Mouse (Mus musculus) mature B cell (primary cell): Measurements from ENCODE around the gene Ufsp1.

ENCODE experiments used
- in situ Hi-C: fragments of 300-500 bp; cut with MboI; formaldehyde crosslinking; loops from 2 replicates; pipeline ENCODE4 v1.14.3; 2019

The Ufsp1 gene

DNA sequence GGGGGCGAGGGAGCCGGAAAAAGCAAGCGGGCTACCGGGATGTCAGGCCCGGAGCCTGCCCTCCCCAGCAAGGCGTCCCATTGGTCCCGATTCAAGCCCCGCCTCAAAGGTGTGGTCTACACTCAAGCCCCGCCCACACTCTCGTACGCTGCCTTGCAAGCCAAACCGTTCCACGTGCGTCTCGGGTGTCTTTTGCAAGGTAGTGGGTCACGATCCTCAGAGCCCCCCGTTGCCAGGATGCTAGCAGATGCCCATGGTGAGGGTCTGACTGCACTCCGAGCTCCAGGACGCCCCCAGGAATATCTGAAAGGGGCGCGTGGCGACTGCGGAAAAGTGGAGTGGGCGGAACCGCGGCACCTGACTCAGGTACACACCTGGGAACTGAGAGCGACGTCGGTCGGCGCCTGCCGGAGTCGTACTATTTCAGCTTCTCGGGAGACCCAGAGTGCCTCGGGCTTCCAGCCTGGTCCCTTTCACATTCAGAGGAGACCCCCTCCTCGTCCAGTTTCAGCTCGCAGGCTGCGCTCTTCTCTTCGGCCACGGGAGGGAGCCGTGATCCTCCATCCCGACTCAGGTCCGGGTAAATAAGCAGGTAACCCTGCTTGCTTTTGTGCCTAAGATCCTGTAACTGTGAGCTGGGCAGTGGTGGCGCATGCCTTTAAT is 39.2 kb downstream of the Ufsp1 start, which contains the start of gene Slc12a9:
TSS of gene Slc12a9 (minus strand) at position 86 of the 663 bp plus-strand sequence.
- in situ Hi-C loops: no loop called here

DNA sequence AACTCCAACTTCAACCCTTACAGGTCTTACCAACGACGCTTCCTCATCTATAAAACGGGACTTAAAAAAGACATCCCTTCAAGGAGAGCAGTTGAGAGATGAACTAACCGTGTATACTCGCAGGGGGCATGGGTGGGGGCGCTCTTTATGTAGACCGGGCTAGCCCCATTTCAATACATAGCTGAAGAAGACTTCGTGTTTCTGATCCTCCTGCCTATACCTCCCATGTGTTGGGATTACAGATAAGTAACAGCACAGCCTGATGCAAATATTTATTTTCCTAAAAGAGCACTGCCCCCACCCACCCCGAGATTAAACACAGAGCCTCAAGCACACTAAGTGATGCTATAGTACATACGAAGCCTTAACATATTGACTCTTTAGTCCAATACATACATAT is 39.9 kb downstream of the Ufsp1 start:
- in situ Hi-C loops: no loop called here

DNA sequence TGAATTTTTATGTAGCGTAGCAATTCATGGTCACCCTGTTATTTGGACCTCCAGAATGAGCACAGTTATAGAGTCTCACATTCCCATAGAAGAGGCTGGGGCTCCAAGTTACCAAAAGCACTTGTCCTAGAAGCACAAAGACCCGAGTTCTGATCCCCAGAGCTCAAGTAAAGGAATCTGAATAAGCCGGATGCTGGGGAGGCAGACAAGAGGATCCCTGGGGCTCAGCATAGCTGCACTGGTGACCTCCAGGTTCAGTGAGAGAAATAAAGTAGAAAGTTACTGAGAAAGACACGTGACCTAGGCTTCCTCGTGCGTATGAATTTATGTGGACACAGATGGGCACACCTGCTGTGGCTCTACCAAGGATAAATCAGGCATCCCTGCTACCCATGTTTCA is 40.6 kb downstream of the Ufsp1 start:
- in situ Hi-C loops: no loop called here

DNA sequence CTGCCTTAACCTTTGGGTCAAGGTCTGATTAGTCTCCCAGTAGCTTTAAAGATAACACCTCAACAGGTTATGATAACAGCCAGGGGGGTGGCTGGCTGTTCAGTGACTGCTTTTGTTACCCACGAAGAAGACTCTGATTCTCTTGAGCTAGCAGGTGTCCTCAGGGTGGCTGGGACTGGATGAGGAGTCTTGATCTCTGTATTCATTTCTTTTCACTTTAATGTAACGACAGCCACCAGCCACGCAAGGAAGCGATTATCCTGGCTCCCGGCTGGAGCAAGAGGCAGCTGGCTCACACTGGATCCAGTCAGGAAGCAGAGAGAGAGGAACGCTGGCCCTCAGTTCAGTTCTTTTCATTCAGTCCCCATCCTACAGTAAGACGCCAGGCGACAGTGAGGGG is 42.8 kb downstream of the Ufsp1 start:
- in situ Hi-C loops: no loop called here

DNA sequence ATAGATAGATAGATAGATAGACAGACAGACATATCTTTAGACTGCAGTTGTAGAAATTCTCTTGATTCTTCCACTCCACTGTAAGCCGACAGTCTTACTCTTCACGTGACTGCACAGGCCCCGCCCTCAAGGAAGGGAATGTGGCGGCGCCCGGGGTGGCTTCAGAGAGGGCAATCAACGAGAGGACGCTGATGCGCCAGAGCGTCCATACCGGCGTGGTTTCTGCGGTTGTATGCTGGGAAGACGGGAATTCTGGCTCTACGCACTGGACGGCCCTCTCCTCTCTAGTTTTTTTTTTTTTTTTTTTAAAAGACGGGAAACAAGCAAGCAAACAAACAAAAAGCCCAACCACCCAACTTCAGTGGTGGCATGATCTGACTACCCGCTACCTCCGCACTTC is 43.8 kb downstream of the Ufsp1 start:
- in situ Hi-C loops: no loop called here

DNA sequence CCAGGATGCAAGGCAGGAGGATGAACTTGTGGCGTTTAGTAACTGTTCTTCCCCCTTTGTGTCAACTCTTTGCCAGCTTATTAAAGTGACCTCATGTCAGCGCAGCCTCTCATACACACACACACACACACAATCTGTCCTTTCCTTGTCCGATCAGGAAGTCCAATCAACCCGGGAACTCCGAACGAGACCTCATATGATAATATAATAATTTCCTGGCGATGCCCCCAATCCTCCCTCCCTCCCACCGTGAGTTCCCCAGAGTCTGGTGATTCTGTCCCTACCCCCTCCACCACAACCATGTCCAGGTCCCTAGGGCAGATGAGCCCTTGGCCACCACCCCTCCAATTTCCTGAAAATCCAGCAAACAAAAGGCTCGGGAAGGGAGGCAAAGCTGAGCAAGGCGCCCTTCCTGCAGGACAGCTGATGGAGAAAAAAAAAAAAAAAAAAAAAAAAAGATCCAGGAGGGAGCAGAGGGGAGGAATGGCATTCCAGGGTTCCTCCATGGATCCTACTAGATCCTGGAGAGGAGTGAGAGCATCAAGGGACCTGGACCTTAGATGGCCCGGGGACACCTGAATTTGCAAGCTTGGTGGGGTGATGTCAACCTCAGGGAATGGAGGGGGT is 44.3 kb downstream of the Ufsp1 start:
- in situ Hi-C loops: no loop called here

DNA sequence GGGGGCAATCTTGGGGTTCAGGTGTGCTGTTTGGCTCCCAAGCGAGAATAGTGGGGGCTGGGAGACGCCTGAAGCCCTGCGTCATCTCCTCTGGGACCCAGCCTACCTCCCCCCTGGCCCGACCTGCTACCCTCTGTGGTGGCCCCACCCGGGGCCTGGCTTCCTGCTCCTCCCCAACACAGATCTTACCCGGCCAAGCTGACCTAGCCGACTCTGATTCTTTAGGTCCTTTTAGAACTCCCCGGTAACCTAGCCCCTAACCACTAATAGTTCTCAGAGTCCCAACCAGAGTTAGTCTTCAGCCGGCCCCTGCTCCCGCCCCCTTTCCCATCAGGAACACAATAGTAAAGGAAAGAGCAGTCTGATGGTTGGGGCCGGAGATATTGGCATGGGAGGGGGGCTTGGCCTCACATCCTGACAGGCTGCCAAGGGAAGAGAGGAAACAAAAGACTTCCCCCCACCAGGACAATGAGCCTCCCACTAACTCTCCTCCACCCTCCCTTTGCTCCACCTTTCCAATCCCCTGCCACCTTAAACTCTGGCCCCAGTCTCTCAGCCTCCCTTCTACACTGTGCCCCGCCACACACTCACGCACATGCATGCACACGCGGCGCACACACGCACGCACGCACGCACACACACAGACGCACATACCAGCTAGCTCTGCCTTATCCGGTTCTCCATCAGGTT is 45.0 kb downstream of the Ufsp1 start:
- in situ Hi-C loops: no loop called here

DNA sequence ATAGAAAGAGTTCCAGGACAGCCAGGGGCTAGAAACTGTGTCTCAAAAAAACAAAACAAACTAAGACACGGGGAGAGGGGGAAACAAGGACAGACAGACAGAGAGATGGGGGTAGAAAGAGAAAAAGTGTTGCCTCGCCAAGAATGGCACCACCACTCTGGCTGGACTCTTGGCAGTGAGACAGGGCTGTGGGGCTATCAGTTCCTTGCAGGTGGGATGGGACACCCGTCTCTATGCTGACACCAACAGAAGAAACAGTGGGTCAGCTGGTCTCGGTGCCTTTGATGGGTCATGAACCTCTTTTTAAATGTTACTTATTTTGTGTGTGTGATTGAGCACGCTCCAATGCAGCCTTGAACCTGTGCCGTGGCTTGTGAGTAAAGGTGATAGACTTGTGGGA is 45.8 kb downstream of the Ufsp1 start:
- in situ Hi-C loops: no loop called here

DNA sequence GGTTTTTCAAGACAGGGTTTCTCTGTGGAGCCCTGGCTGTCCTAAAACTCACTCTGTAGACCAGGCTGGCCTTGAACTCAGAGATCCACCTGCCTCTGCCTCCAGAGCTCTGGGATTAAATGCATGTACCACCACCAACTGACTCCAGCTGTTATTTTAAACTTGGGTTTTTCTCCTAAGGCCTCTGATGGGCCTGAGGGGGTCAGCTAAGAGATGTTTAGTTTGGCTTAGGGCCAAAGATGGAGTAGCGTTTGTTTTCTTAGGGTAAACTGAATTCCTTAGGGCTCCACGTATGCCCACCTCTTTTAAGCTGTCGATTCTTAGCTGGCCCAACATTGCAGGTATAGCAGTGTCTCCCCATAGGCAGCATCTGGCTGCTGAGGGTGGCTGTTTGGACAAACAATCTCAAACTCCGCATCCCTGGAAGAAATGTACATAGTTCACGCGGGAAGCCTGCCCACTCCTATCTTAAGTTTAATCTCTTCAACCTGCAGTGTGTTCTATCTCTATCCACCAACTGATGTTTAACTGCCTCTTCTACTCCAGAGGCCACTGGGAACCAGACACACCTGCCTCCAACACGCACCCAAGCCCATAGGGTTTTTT is 48.1 kb downstream of the Ufsp1 start:
- in situ Hi-C loops: no loop called here

DNA sequence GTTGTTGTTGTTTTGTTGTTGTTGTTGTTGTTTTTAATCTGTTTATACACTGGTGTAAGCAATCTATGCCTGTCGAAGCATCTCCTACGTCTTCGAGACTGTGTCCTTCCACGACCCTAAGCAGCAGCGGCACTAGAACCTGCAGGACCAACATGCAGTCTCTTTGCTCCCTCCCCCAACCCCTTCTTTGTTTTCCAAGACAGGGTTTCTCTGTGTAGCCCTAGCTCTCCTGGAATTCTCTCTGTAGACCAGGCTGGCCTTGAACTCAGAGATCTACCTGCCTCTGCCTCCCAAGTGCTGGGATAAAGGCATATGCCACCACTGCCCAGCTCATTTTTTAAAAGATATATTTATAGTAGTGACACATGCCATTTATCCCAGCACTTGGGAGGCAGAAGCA is 49.0 kb downstream of the Ufsp1 start:
- in situ Hi-C loops: no loop called here

DNA sequence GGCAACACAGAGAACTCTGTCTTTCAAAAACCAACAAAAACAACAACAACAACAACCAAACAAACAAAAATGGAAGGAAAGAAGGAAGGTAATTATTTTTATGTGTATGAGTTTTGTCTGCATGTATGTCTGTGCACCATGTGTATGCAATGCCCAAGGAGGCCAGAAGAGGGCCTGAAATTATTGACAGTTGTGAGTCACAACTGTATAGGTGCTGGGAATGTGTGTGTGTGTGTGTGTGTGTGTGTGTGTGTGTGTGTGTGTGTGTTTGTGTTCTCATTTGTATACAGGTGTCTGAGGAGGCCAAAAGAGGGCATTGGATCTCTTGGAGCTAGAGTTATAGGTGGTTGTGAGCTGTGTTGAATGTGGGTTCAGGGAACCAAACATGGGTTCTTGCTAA is 49.4 kb downstream of the Ufsp1 start:
- in situ Hi-C loops: no loop called here
